Mouse (Mus musculus): ENCODE data around the gene Cog4. TPM values are rescaled to one million over a fixed set of nuclear protein-coding genes. Genes with fewer than 3 reads are reported as not detected.

The Cog4 gene
- total and polyA plus RNA-seq, 3 experiments: 34.8 to 74.1 (median 66.2) TPM

- TF ChIP-seq POLR2A (IDR thresholded peaks at IDR 0.05; ENCODE audit: insufficient read depth, low read depth, low read length) (no peak), CTCF (IDR thresholded peaks at IDR 0.05) (no peak), EP300 (IDR thresholded peaks at IDR 0.05; ENCODE audit: insufficient read depth, low read depth, low read length) (no peak)
- no peaks in the 10 kb centered on the region for H3K79me2 ChIP-seq (replicated peaks; ENCODE audit: control insufficient read depth, insufficient read depth, low read length)
- peaks cover 7% of the 10 kb centered on the region for H3K4me1 ChIP-seq (ENCODE audit: control insufficient read depth, insufficient read depth, low read length)
- H3K27me3 ChIP-seq (ENCODE audit: control insufficient read depth, insufficient read depth, low read length): no peaks in the 10 kb centered on the region
- intact Hi-C loops (cut with DNase I): no loop called here
- peak within 1 kb of the TSS; percentile 41 for H3K27ac ChIP-seq
- H3K9ac ChIP-seq (ENCODE audit: low read depth, low read length): peak within 1 kb of the TSS; percentile 15; the same call in 1 of the 2 replicates
- no peak for DNase-seq
- 46% methylated on average over 12 of the region's 12 CpGs for WGBS
- H3K4me3 ChIP-seq: no peak within 1 kb of the TSS
- H3K36me3 ChIP-seq (ENCODE audit: control insufficient read depth, insufficient read depth, low read length): peaks cover 6% of the 10 kb centered on the region
Observed at GRCm38 (mm10) chr8:110805669-110806068, 40.7 kb upstream of the Cog4 start, which contains the start of gene Il34. Gene Il34, minus strand, starts transcription at chr8:110805924.

- intact Hi-C loops (cut with DNase I): no loop called here
- no peaks in the 10 kb centered on the region for H3K79me2 ChIP-seq (replicated peaks; ENCODE audit: control insufficient read depth, insufficient read depth, low read length)
- H3K27ac ChIP-seq: no peak overlapping the region
- H3K4me3 ChIP-seq: no peak overlapping the region
- no peak for TF ChIP-seq CTCF (IDR thresholded peaks at IDR 0.05)
- no peak for TF ChIP-seq POLR2A (IDR thresholded peaks at IDR 0.05; ENCODE audit: insufficient read depth, low read depth, low read length)
- TF ChIP-seq EP300 (IDR thresholded peaks at IDR 0.05; ENCODE audit: insufficient read depth, low read depth, low read length): no peak
- 100% methylated on average over 1 of the region's 1 CpGs for WGBS
- no peaks in the 10 kb centered on the region for H3K27me3 ChIP-seq (ENCODE audit: control insufficient read depth, insufficient read depth, low read length)
- H3K4me1 ChIP-seq (ENCODE audit: control insufficient read depth, insufficient read depth, low read length): peaks cover 7% of the 10 kb centered on the region
- no peak for DNase-seq
- peaks cover 6% of the 10 kb centered on the region for H3K36me3 ChIP-seq (ENCODE audit: control insufficient read depth, insufficient read depth, low read length)
- H3K9ac ChIP-seq (ENCODE audit: low read depth, low read length): no peak overlapping the region
Observed at GRCm38 (mm10) chr8:110806146-110806545, 40.3 kb upstream of the Cog4 start.

- H3K4me1 ChIP-seq (ENCODE audit: control insufficient read depth, insufficient read depth, low read length): peaks cover 7% of the 10 kb centered on the region
- WGBS: 38% methylated on average over 13 of the region's 13 CpGs
- DNase-seq: peak in 1 of 2 experiments; percentile 45
- H3K27me3 ChIP-seq (ENCODE audit: control insufficient read depth, insufficient read depth, low read length): no peaks in the 10 kb centered on the region
- no peak overlapping the region for H3K9ac ChIP-seq (ENCODE audit: low read depth, low read length)
- intact Hi-C loops (cut with DNase I): no loop called here
- peak overlapping the region; percentile 40 for H3K27ac ChIP-seq
- TF ChIP-seq EP300 (IDR thresholded peaks at IDR 0.05; ENCODE audit: insufficient read depth, low read depth, low read length) (0 out of 2 replicates have a peak, but pooled peaks have one; percentile 18), POLR2A (IDR thresholded peaks at IDR 0.05; ENCODE audit: insufficient read depth, low read depth, low read length) (no peak)
- H3K36me3 ChIP-seq (ENCODE audit: control insufficient read depth, insufficient read depth, low read length): peaks cover 6% of the 10 kb centered on the region
- H3K79me2 ChIP-seq (replicated peaks; ENCODE audit: control insufficient read depth, insufficient read depth, low read length): no peaks in the 10 kb centered on the region
- H3K4me3 ChIP-seq: no peak overlapping the region
Observed at GRCm38 (mm10) chr8:110808495-110809472, 37.6 kb upstream of the Cog4 start.

GRCm38 (mm10) chr8:110809831-110810230 is 36.6 kb upstream of the Cog4 start:
- Histone ChIP-seq H3K9ac (ENCODE audit: low read depth, low read length) (no peak overlapping the region), H3K27me3 (ENCODE audit: control insufficient read depth, insufficient read depth, low read length) (no peaks in the 10 kb centered on the region), H3K79me2 (replicated peaks; ENCODE audit: control insufficient read depth, insufficient read depth, low read length) (no peaks in the 10 kb centered on the region), H3K36me3 (ENCODE audit: control insufficient read depth, insufficient read depth, low read length) (peaks cover 9% of the 10 kb centered on the region), H3K27ac (no peak overlapping the region; the same call in 1 of the 2 replicates), H3K4me1 (ENCODE audit: control insufficient read depth, insufficient read depth, low read length) (peaks cover 7% of the 10 kb centered on the region), H3K4me3 (no peak overlapping the region)
- 17% methylated on average over 2 of the region's 2 CpGs for WGBS
- intact Hi-C loops (cut with DNase I): loop anchor here (10.0 kb wide), 1 partner anchor 165 kb away; no protein-coding TSS in a partner anchor
- no peak for DNase-seq
- TF ChIP-seq POLR2A (IDR thresholded peaks at IDR 0.05; ENCODE audit: insufficient read depth, low read depth, low read length) (no peak), CTCF (IDR thresholded peaks at IDR 0.05) (no peak), EP300 (IDR thresholded peaks at IDR 0.05; ENCODE audit: insufficient read depth, low read depth, low read length) (no peak)

GRCm38 (mm10) chr8:110810481-110811065 is 35.8 kb upstream of the Cog4 start:
- H3K27me3 ChIP-seq (ENCODE audit: control insufficient read depth, insufficient read depth, low read length): no peaks in the 10 kb centered on the region
- H3K4me1 ChIP-seq (ENCODE audit: control insufficient read depth, insufficient read depth, low read length): peaks cover 7% of the 10 kb centered on the region
- H3K36me3 ChIP-seq (ENCODE audit: control insufficient read depth, insufficient read depth, low read length): peaks cover 10% of the 10 kb centered on the region
- H3K27ac ChIP-seq: no peak overlapping the region
- WGBS: 79% methylated on average over 7 of the region's 7 CpGs
- intact Hi-C loops (cut with DNase I): loop anchor here (10.0 kb wide), 1 partner anchor 166 kb away; no protein-coding TSS in a partner anchor
- no peak overlapping the region for H3K9ac ChIP-seq (ENCODE audit: low read depth, low read length)
- DNase-seq: no peak
- H3K79me2 ChIP-seq (replicated peaks; ENCODE audit: control insufficient read depth, insufficient read depth, low read length): no peaks in the 10 kb centered on the region
- H3K4me3 ChIP-seq: no peak overlapping the region
- TF ChIP-seq EP300 (IDR thresholded peaks at IDR 0.05; ENCODE audit: insufficient read depth, low read depth, low read length) (no peak), POLR2A (IDR thresholded peaks at IDR 0.05; ENCODE audit: insufficient read depth, low read depth, low read length) (no peak), CTCF (IDR thresholded peaks at IDR 0.05) (no peak)
